Mouse (Mus musculus): Measurements from ENCODE around the gene Tcf7l2. TPM values are rescaled to one million over a fixed set of nuclear protein-coding genes. Genes with fewer than 3 reads are reported as not detected.

The Tcf7l2 gene
- total RNA-seq, 1 experiment = 3.0 TPM

- H3K9me3 ChIP-seq (ENCODE audit: control insufficient read depth, insufficient read depth, low read depth, low read length) = no peaks in the 10 kb centered on the region
- H3K36me3 ChIP-seq (ENCODE audit: control insufficient read depth, insufficient read depth, low read length, poor library complexity, severe bottlenecking) = no peaks in the 10 kb centered on the region
- TF ChIP-seq ZNF384 (IDR thresholded peaks at IDR 0.05; ENCODE audit: low read depth, low read length) = no peak
- TF ChIP-seq CHD2 (IDR thresholded peaks at IDR 0.05; ENCODE audit: low read depth, low read length) = no peak
- TF ChIP-seq HCFC1 (IDR thresholded peaks at IDR 0.05; ENCODE audit: borderline replicate concordance, insufficient read depth, low read length) = no peak
- TF ChIP-seq ZC3H11A (IDR thresholded peaks at IDR 0.05; ENCODE audit: borderline replicate concordance, low read depth, low read length) = no peak
- TF ChIP-seq MAFK (IDR thresholded peaks at IDR 0.05; ENCODE audit: insufficient read depth, low read depth, low read length) = no peak
- DNase-seq (ENCODE audit: low read depth, low spot score) = no peak
- H3K4me1 ChIP-seq (ENCODE audit: control insufficient read depth in 2 of 2, insufficient read depth in 2 of 2, low read length in 2 of 2, poor library complexity in 1 of 2) = peaks cover 0 to 2% of the 10 kb centered on the region in 2 experiments; a peak in 1 of 4 replicates
- H3K9ac ChIP-seq (ENCODE audit: insufficient read depth, low read depth, low read length, poor library complexity, severe bottlenecking) = no peak overlapping the region
- no peak overlapping the region for H3K27ac ChIP-seq (ENCODE audit: insufficient read depth, low read depth, low read length, poor library complexity, severe bottlenecking)
- H3K4me3 ChIP-seq (ENCODE audit: insufficient read depth in 1 of 2, low read depth in 1 of 2, low read length in 2 of 2, poor library complexity in 1 of 2, severe bottlenecking in 1 of 2) = no peak overlapping the region
- in situ Hi-C loops (cut with MboI; ENCODE audit: low sequenced_read_pairs in 2 of 2, unreplicated experiment in 2 of 2) = no loop called here
Observed at GRCm38 (mm10) chr19:55809539-55809938, 67.9 kb downstream of the Tcf7l2 start.

DNA sequence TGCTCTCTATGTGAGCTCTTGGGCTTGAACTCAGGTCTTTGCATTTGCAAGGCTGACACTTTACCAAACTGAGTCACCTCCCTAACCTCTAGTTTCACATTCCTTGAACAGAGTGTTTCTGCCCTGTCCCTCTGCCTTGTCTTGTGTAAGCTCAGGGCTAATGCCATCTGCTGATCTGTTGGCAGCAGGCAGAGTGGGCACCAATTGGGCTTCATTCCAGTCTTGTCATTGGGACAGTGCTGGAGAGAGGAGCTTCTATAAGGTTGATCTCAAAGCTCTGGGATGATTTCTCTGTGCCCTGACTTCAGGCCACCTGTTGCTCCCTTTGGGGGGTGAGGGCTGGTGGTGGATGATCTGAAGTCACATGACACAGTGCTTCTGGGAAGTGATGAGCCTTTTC, 70.6 kb downstream of the Tcf7l2 start:
- Histone ChIP-seq H3K36me3 (ENCODE audit: control insufficient read depth, insufficient read depth, low read length, poor library complexity, severe bottlenecking) (no peaks in the 10 kb centered on the region), H3K9ac (ENCODE audit: insufficient read depth, low read depth, low read length, poor library complexity, severe bottlenecking) (no peak overlapping the region), H3K27ac (ENCODE audit: insufficient read depth, low read depth, low read length, poor library complexity, severe bottlenecking) (no peak overlapping the region), H3K4me3 (ENCODE audit: insufficient read depth in 1 of 2, low read depth in 1 of 2, low read length in 2 of 2, poor library complexity in 1 of 2, severe bottlenecking in 1 of 2) (no peak overlapping the region), H3K4me1 (ENCODE audit: control insufficient read depth in 2 of 2, insufficient read depth in 2 of 2, low read length in 2 of 2, poor library complexity in 1 of 2) (peaks cover 0 to 2% of the 10 kb centered on the region in 2 experiments; a peak in 1 of 4 replicates), H3K9me3 (ENCODE audit: control insufficient read depth, insufficient read depth, low read depth, low read length) (no peaks in the 10 kb centered on the region)
- no peak for DNase-seq (ENCODE audit: low read depth, low spot score)
- TF ChIP-seq ZNF384 (IDR thresholded peaks at IDR 0.05; ENCODE audit: low read depth, low read length) (no peak), MAFK (IDR thresholded peaks at IDR 0.05; ENCODE audit: insufficient read depth, low read depth, low read length) (no peak), HCFC1 (IDR thresholded peaks at IDR 0.05; ENCODE audit: borderline replicate concordance, insufficient read depth, low read length) (no peak), ZC3H11A (IDR thresholded peaks at IDR 0.05; ENCODE audit: borderline replicate concordance, low read depth, low read length) (no peak), CHD2 (IDR thresholded peaks at IDR 0.05; ENCODE audit: low read depth, low read length) (no peak)
- in situ Hi-C loops (cut with MboI; ENCODE audit: low sequenced_read_pairs in 2 of 2, unreplicated experiment in 2 of 2) = no loop called here

DNA sequence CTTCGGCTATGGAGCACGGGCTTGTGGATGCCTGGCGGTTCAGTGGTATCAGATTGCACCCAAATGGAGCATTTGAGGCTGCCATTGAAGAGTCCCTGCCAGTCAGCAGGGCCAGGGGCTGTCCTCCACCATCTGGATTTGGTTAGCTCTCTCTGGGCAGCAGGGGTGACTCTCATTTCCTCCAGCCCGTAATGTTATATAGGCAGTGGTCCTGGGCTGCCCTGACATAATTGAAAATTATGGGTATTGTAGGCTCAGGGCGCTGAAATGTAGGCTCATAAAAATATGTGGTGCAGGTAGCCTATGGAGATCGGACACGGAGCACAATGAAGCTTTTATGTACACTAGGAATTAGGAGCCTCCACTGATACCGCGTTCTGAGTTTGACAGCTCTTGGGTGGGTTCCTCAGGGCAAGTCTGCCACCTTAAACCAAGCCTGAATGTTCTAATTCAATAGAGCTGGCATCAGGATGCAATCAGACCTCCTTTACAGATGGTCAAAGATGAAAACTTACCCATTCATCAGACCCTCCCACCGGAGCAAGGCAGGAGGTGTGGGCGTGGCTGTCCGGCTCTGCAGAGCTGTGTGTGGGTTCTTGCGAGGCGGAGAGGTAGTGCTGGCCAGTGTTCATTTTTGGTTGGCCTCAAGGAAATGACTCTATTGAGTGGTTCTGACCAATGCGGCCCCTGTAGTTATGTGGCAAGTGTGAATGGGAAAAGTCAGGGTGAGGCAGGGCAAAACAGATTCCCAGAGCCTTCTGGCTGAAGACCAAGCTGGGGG, 73.6 kb downstream of the Tcf7l2 start:
- no peak overlapping the region for H3K4me3 ChIP-seq (ENCODE audit: insufficient read depth in 1 of 2, low read depth in 1 of 2, low read length in 2 of 2, poor library complexity in 1 of 2, severe bottlenecking in 1 of 2)
- no peaks in the 10 kb centered on the region for H3K4me1 ChIP-seq (ENCODE audit: control insufficient read depth in 2 of 2, insufficient read depth in 2 of 2, low read length in 2 of 2, poor library complexity in 1 of 2)
- in situ Hi-C loops (cut with MboI; ENCODE audit: low sequenced_read_pairs in 2 of 2, unreplicated experiment in 2 of 2) = no loop called here

GRCm38 (mm10) chr19:55816974-55817373, 75.4 kb downstream of the Tcf7l2 start:
- in situ Hi-C loops (cut with MboI; ENCODE audit: low sequenced_read_pairs in 2 of 2, unreplicated experiment in 2 of 2) = no loop called here
- no peak for TF ChIP-seq ZC3H11A (IDR thresholded peaks at IDR 0.05; ENCODE audit: borderline replicate concordance, low read depth, low read length)
- TF ChIP-seq MAFK (IDR thresholded peaks at IDR 0.05; ENCODE audit: insufficient read depth, low read depth, low read length) = no peak
- TF ChIP-seq HCFC1 (IDR thresholded peaks at IDR 0.05; ENCODE audit: borderline replicate concordance, insufficient read depth, low read length) = no peak
- TF ChIP-seq CHD2 (IDR thresholded peaks at IDR 0.05; ENCODE audit: low read depth, low read length) = no peak
- no peak for TF ChIP-seq ZNF384 (IDR thresholded peaks at IDR 0.05; ENCODE audit: low read depth, low read length)
- DNase-seq (ENCODE audit: low read depth, low spot score) = no peak
- Histone ChIP-seq H3K36me3 (ENCODE audit: control insufficient read depth, insufficient read depth, low read length, poor library complexity, severe bottlenecking) (no peaks in the 10 kb centered on the region), H3K27ac (ENCODE audit: insufficient read depth, low read depth, low read length, poor library complexity, severe bottlenecking) (no peak overlapping the region), H3K4me3 (ENCODE audit: insufficient read depth in 1 of 2, low read depth in 1 of 2, low read length in 2 of 2, poor library complexity in 1 of 2, severe bottlenecking in 1 of 2) (no peak overlapping the region), H3K4me1 (ENCODE audit: control insufficient read depth in 2 of 2, insufficient read depth in 2 of 2, low read length in 2 of 2, poor library complexity in 1 of 2) (no peaks in the 10 kb centered on the region), H3K9me3 (ENCODE audit: control insufficient read depth, insufficient read depth, low read depth, low read length) (no peaks in the 10 kb centered on the region), H3K9ac (ENCODE audit: insufficient read depth, low read depth, low read length, poor library complexity, severe bottlenecking) (no peak overlapping the region)

More for the DNA sequence above, 73.6 kb downstream of the Tcf7l2 start:
- Histone ChIP-seq H3K27ac (ENCODE audit: insufficient read depth, low read depth, low read length, poor library complexity, severe bottlenecking) (no peak overlapping the region), H3K9me3 (ENCODE audit: control insufficient read depth, insufficient read depth, low read depth, low read length) (no peaks in the 10 kb centered on the region), H3K9ac (ENCODE audit: insufficient read depth, low read depth, low read length, poor library complexity, severe bottlenecking) (no peak overlapping the region), H3K36me3 (ENCODE audit: control insufficient read depth, insufficient read depth, low read length, poor library complexity, severe bottlenecking) (no peaks in the 10 kb centered on the region)
- TF ChIP-seq ZNF384 (IDR thresholded peaks at IDR 0.05; ENCODE audit: low read depth, low read length) = no peak
- no peak for TF ChIP-seq HCFC1 (IDR thresholded peaks at IDR 0.05; ENCODE audit: borderline replicate concordance, insufficient read depth, low read length)
- no peak for TF ChIP-seq CHD2 (IDR thresholded peaks at IDR 0.05; ENCODE audit: low read depth, low read length)
- no peak for DNase-seq (ENCODE audit: low read depth, low spot score)

All from ES-E14 (cell line).